Mouse (Mus musculus): ENCODE data around the gene Glrx5. TPM values are rescaled to one million over a fixed set of nuclear protein-coding genes. Genes with fewer than 3 reads are reported as not detected.

Glrx5 gene
- polyA plus RNA-seq, 1 experiment from 2014 or later, result 197 TPM

GRCm38 (mm10) chr12:105021441-105022069, 10.9 kb upstream of the Glrx5 start:
- Histone ChIP-seq H3K4me1 (ENCODE audit: control insufficient read depth, insufficient read depth, low read length) (peaks cover 4% of the 10 kb centered on the region; the same call in 1 of the 2 replicates), H3K36me3 (ENCODE audit: control insufficient read depth, insufficient read depth, low read length) (no peaks in the 10 kb centered on the region), H3K27ac (ENCODE audit: low read depth, low read length) (no peak overlapping the region), H3K4me3 (ENCODE audit: low read depth, low read length) (no peak overlapping the region), H3K4me2 (no peak overlapping the region), H3K9ac (ENCODE audit: low read length) (no peak overlapping the region), H3K9me3 (ENCODE audit: control insufficient read depth, low read length) (peaks cover 6% of the 10 kb centered on the region; the same call in 1 of the 2 replicates), H3K27me3 (ENCODE audit: control insufficient read depth, insufficient read depth, low read length) (no peaks in the 10 kb centered on the region)
- WGBS, result 83% methylated on average over 8 of the region's 8 CpGs
- DNase-seq (ENCODE audit: low spot score, missing footprints) (no peak), ATAC-seq (ENCODE audit: low FRiP score) (no peak)

GRCm38 (mm10) chr12:105022141-105022540, 10.3 kb upstream of the Glrx5 start:
- H3K4me2 ChIP-seq, result no peak overlapping the region
- peaks cover 4% of the 10 kb centered on the region; the same call in 1 of the 2 replicates for H3K4me1 ChIP-seq (ENCODE audit: control insufficient read depth, insufficient read depth, low read length)
- WGBS, result 84% methylated on average over 7 of the region's 7 CpGs
- H3K27ac ChIP-seq (ENCODE audit: low read depth, low read length), result no peak overlapping the region
- H3K9ac ChIP-seq (ENCODE audit: low read length), result no peak overlapping the region
- H3K4me3 ChIP-seq (ENCODE audit: low read depth, low read length), result no peak overlapping the region
- DNase-seq (ENCODE audit: low spot score, missing footprints) (no peak), ATAC-seq (ENCODE audit: low FRiP score) (no peak)
- H3K9me3 ChIP-seq (ENCODE audit: control insufficient read depth, low read length), result peaks cover 6% of the 10 kb centered on the region; the same call in 1 of the 2 replicates
- no peaks in the 10 kb centered on the region for H3K27me3 ChIP-seq (ENCODE audit: control insufficient read depth, insufficient read depth, low read length)
- H3K36me3 ChIP-seq (ENCODE audit: control insufficient read depth, insufficient read depth, low read length), result no peaks in the 10 kb centered on the region

- Histone ChIP-seq H3K27ac (ENCODE audit: low read depth, low read length) (no peak overlapping the region), H3K4me2 (no peak overlapping the region), H3K9me3 (ENCODE audit: control insufficient read depth, low read length) (peaks cover 6% of the 10 kb centered on the region; the same call in 1 of the 2 replicates), H3K36me3 (ENCODE audit: control insufficient read depth, insufficient read depth, low read length) (no peaks in the 10 kb centered on the region), H3K4me1 (ENCODE audit: control insufficient read depth, insufficient read depth, low read length) (peaks cover 4% of the 10 kb centered on the region; the same call in 1 of the 2 replicates), H3K27me3 (ENCODE audit: control insufficient read depth, insufficient read depth, low read length) (no peaks in the 10 kb centered on the region), H3K4me3 (ENCODE audit: low read depth, low read length) (no peak overlapping the region), H3K9ac (ENCODE audit: low read length) (no peak overlapping the region)
- no peak for DNase-seq (ENCODE audit: low spot score, missing footprints)
- ATAC-seq (ENCODE audit: low FRiP score), result no peak
- WGBS, result 93% methylated on average over 9 of the region's 9 CpGs
Observed at GRCm38 (mm10) chr12:105022776-105023175, 9.7 kb upstream of the Glrx5 start.

- Histone ChIP-seq H3K9ac (ENCODE audit: low read length) (no peak overlapping the region), H3K4me2 (no peak overlapping the region), H3K27me3 (ENCODE audit: control insufficient read depth, insufficient read depth, low read length) (no peaks in the 10 kb centered on the region), H3K4me1 (ENCODE audit: control insufficient read depth, insufficient read depth, low read length) (no peaks in the 10 kb centered on the region), H3K36me3 (ENCODE audit: control insufficient read depth, insufficient read depth, low read length) (no peaks in the 10 kb centered on the region), H3K9me3 (ENCODE audit: control insufficient read depth, low read length) (peaks cover 6% of the 10 kb centered on the region; the same call in 1 of the 2 replicates), H3K27ac (ENCODE audit: low read depth, low read length) (no peak overlapping the region), H3K4me3 (ENCODE audit: low read depth, low read length) (no peak overlapping the region)
- 49% methylated on average over 8 of the region's 8 CpGs for WGBS
- DNase-seq (ENCODE audit: low spot score, missing footprints) (peak; percentile 91), ATAC-seq (ENCODE audit: low FRiP score) (no peak; the same call in 1 of the 2 replicates)
Observed at GRCm38 (mm10) chr12:105025271-105025946, 7.1 kb upstream of the Glrx5 start.

GRCm38 (mm10) chr12:105025947-105026586, 6.4 kb upstream of the Glrx5 start:
- Histone ChIP-seq H3K27me3 (ENCODE audit: control insufficient read depth, insufficient read depth, low read length) (no peaks in the 10 kb centered on the region), H3K4me2 (no peak overlapping the region), H3K4me3 (ENCODE audit: low read depth, low read length) (no peak overlapping the region), H3K36me3 (ENCODE audit: control insufficient read depth, insufficient read depth, low read length) (no peaks in the 10 kb centered on the region), H3K9me3 (ENCODE audit: control insufficient read depth, low read length) (peaks cover 6% of the 10 kb centered on the region; the same call in 1 of the 2 replicates), H3K9ac (ENCODE audit: low read length) (no peak overlapping the region), H3K4me1 (ENCODE audit: control insufficient read depth, insufficient read depth, low read length) (peaks cover 6% of the 10 kb centered on the region), H3K27ac (ENCODE audit: low read depth, low read length) (0 out of 2 replicates have a peak overlapping the region, but pooled peaks have one; percentile 25)
- WGBS, result 65% methylated on average over 10 of the region's 10 CpGs
- no peak for ATAC-seq (ENCODE audit: low FRiP score)
- no peak for DNase-seq (ENCODE audit: low spot score, missing footprints)

GRCm38 (mm10) chr12:105027323-105027991, 5.0 kb upstream of the Glrx5 start:
- no peak overlapping the region for H3K4me3 ChIP-seq (ENCODE audit: low read depth, low read length)
- H3K36me3 ChIP-seq (ENCODE audit: control insufficient read depth, insufficient read depth, low read length), result no peaks in the 10 kb centered on the region
- H3K27me3 ChIP-seq (ENCODE audit: control insufficient read depth, insufficient read depth, low read length), result no peaks in the 10 kb centered on the region
- H3K9ac ChIP-seq (ENCODE audit: low read length), result no peak overlapping the region
- H3K4me2 ChIP-seq, result no peak overlapping the region
- H3K9me3 ChIP-seq (ENCODE audit: control insufficient read depth, low read length), result peaks cover 6% of the 10 kb centered on the region; the same call in 1 of the 2 replicates
- DNase-seq (ENCODE audit: low spot score, missing footprints), result peak; percentile 96
- H3K4me1 ChIP-seq (ENCODE audit: control insufficient read depth, insufficient read depth, low read length), result peaks cover 9% of the 10 kb centered on the region
- 34% methylated on average over 15 of the region's 15 CpGs for WGBS
- no peak overlapping the region for H3K27ac ChIP-seq (ENCODE audit: low read depth, low read length)
- ATAC-seq (ENCODE audit: low FRiP score), result no peak

- H3K4me3 ChIP-seq (ENCODE audit: low read depth, low read length), result no peak overlapping the region
- 88% methylated on average over 9 of the region's 9 CpGs for WGBS
- H3K9ac ChIP-seq (ENCODE audit: low read length), result no peak overlapping the region
- H3K4me1 ChIP-seq (ENCODE audit: control insufficient read depth, insufficient read depth, low read length), result peaks cover 26% of the 10 kb centered on the region
- DNase-seq (ENCODE audit: low spot score, missing footprints) (no peak), ATAC-seq (ENCODE audit: low FRiP score) (no peak)
- no peak overlapping the region for H3K27ac ChIP-seq (ENCODE audit: low read depth, low read length)
- no peaks in the 10 kb centered on the region for H3K9me3 ChIP-seq (ENCODE audit: control insufficient read depth, low read length)
- H3K36me3 ChIP-seq (ENCODE audit: control insufficient read depth, insufficient read depth, low read length), result no peaks in the 10 kb centered on the region
- no peaks in the 10 kb centered on the region for H3K27me3 ChIP-seq (ENCODE audit: control insufficient read depth, insufficient read depth, low read length)
- H3K4me2 ChIP-seq, result no peak overlapping the region
Observed at GRCm38 (mm10) chr12:105029890-105030289, 2.6 kb upstream of the Glrx5 start.

GRCm38 (mm10) chr12:105031081-105032058, 1.1 kb upstream of the Glrx5 start:
- 10% methylated on average over 37 of the region's 37 CpGs for WGBS
- Histone ChIP-seq H3K4me3 (ENCODE audit: low read depth, low read length) (peak overlapping the region; percentile 84), H3K27ac (ENCODE audit: low read depth, low read length) (no peak overlapping the region; the same call in 1 of the 2 replicates), H3K36me3 (ENCODE audit: control insufficient read depth, insufficient read depth, low read length) (no peaks in the 10 kb centered on the region), H3K9ac (ENCODE audit: low read length) (peak overlapping the region; percentile 80), H3K4me1 (ENCODE audit: control insufficient read depth, insufficient read depth, low read length) (peaks cover 26% of the 10 kb centered on the region), H3K27me3 (ENCODE audit: control insufficient read depth, insufficient read depth, low read length) (no peaks in the 10 kb centered on the region), H3K9me3 (ENCODE audit: control insufficient read depth, low read length) (no peaks in the 10 kb centered on the region), H3K4me2 (peak overlapping the region; percentile 84)
- DNase-seq (ENCODE audit: low spot score, missing footprints) (peak; percentile 92), ATAC-seq (ENCODE audit: low FRiP score) (no peak)
